Mouse (Mus musculus) MEL (cell line): ENCODE measurements at regions not wholly inside any gene's neighbourhood (a gene's known extent, or its start where the extent isn't known, plus 50 kb on each side); places are given as distances from the start of the nearest gene placed in this dataset.

Source experiments
- DNase-seq: peaks from one replicate; pipeline ENCODE4 v3.0.0; 2011; ENCODE audit warnings: low read depth, low spot score
- H3K27ac ChIP-seq: 2 replicates; pipeline ENCODE4 v1.5.1; 2012; ENCODE audit warnings: low read depth, mild to moderate bottlenecking, control low read depth, low read length, moderate library complexity; ENCODE audit not compliant: control insufficient read depth
- H3K27me3 ChIP-seq, 2 experiments: fragments of 150-350 bp in 1 of 2; sonication (generic) in 1 of 2; 2 replicates each; pipeline ENCODE4 v1.6.1; 2012; ENCODE audit warnings: low read length in 2 of 2, mild to moderate bottlenecking in 2 of 2, improper control_type of control experiment in 1 of 2, moderate library complexity in 1 of 2; ENCODE audit not compliant: insufficient read depth in 2 of 2, control insufficient read depth in 1 of 2
- H3K36me3 ChIP-seq, 2 experiments: 2 replicates each; pipeline ENCODE4 v1.6.1; 2012 to 2014; ENCODE audit warnings: low read length in 2 of 2, improper control_type of control experiment in 1 of 2, inconsistent platforms in 1 of 2, mild to moderate bottlenecking in 1 of 2; ENCODE audit not compliant: insufficient read depth in 2 of 2, control insufficient read depth in 1 of 2
- H3K4me1 ChIP-seq, 2 experiments: fragments of 150-350 bp in 1 of 2; sonication (generic) in 1 of 2; 2 replicates each; pipeline ENCODE4 v1.6.1; 2012; ENCODE audit warnings: low read length in 2 of 2, improper control_type of control experiment in 1 of 2, mild to moderate bottlenecking in 1 of 2; ENCODE audit not compliant: insufficient read depth in 2 of 2, control insufficient read depth in 1 of 2
- H3K4me3 ChIP-seq, 2 experiments: fragments of 150-350 bp in 1 of 2; sonication (generic) in 1 of 2; 2 replicates each; pipeline ENCODE4 v1.5.1; 2012; ENCODE audit warnings: low read depth in 2 of 2, low read length in 2 of 2, mild to moderate bottlenecking in 2 of 2, moderate library complexity in 2 of 2, control low read depth in 1 of 2, improper control_type of control experiment in 1 of 2; ENCODE audit not compliant: control insufficient read depth in 1 of 2, insufficient read depth in 1 of 2
- H3K79me2 ChIP-seq: 2 replicates; pipeline ENCODE4 v1.6.1; 2012; ENCODE audit warnings: mild to moderate bottlenecking, low read length, moderate library complexity; ENCODE audit not compliant: control insufficient read depth, poor library complexity, insufficient read depth
- H3K9ac ChIP-seq: 2 replicates; pipeline ENCODE4 v1.6.1; 2012; ENCODE audit warnings: low read depth, mild to moderate bottlenecking, control low read depth, low read length, moderate library complexity; ENCODE audit not compliant: control insufficient read depth, poor library complexity, severe bottlenecking
- H3K9me3 ChIP-seq: fragments of 150-350 bp; sonication (generic); replicated peaks from 2 replicates; pipeline ENCODE4 v1.6.1; 2012; ENCODE audit warnings: mild to moderate bottlenecking, low read length, improper control_type of control experiment, moderate library complexity; ENCODE audit not compliant: insufficient read depth
- BHLHE40 ChIP-seq: IDR thresholded peaks from 2 replicates; pipeline ENCODE4 v1.6.1; 2012; ENCODE audit warnings: low read depth, mild to moderate bottlenecking, inconsistent platforms, low read length, improper control_type of control experiment, borderline replicate concordance
- CHD1 ChIP-seq: IDR thresholded peaks from 2 replicates; pipeline ENCODE4 v1.6.1; 2012; ENCODE audit warnings: low read depth, mild to moderate bottlenecking, inconsistent platforms, low read length, improper control_type of control experiment
- POLR2AphosphoS5 ChIP-seq: IDR thresholded peaks from 2 replicates; pipeline ENCODE4 v1.6.1; 2012; ENCODE audit warnings: low read depth, borderline replicate concordance, mild to moderate bottlenecking, inconsistent platforms, low read length, moderate library complexity, mixed read lengths
- SMC3 ChIP-seq: IDR thresholded peaks from 2 replicates; pipeline ENCODE4 v1.6.1; 2011; ENCODE audit warnings: low read depth, low read length, improper control_type of control experiment
- TBP ChIP-seq: IDR thresholded peaks from 2 replicates; pipeline ENCODE4 v1.8.0; 2011; ENCODE audit warnings: low read depth, low read length, improper control_type of control experiment
- USF2 ChIP-seq, 2 experiments: IDR thresholded peaks; 2 replicates each; pipeline ENCODE4 v1.6.1; 2011 to 2012; ENCODE audit warnings: improper control_type of control experiment in 2 of 2, low read length in 2 of 2, borderline replicate concordance in 1 of 2, inconsistent platforms in 1 of 2, low read depth in 1 of 2, mild to moderate bottlenecking in 1 of 2; ENCODE audit not compliant: insufficient read depth in 1 of 2

GRCm38 (mm10) chr7:71406283-71406682 is 55.0 kb upstream of the Gm10295 start:
- no peaks in the 10 kb centered on the region for H3K9me3 ChIP-seq
- no peaks in the 10 kb centered on the region for H3K79me2 ChIP-seq
- no peak overlapping the region for H3K4me3 ChIP-seq
- H3K36me3 ChIP-seq, result no peaks in the 10 kb centered on the region
- DNase-seq, result no peak
- no peaks in the 10 kb centered on the region for H3K27me3 ChIP-seq
- H3K9ac ChIP-seq, result no peak overlapping the region
- H3K4me1 ChIP-seq, result no peaks in the 10 kb centered on the region
- TF ChIP-seq TBP (no peak), BHLHE40 (no peak), SMC3 (no peak), POLR2AphosphoS5 (no peak), CHD1 (no peak), USF2 (IDR thresholded peaks at IDR 0.05; ENCODE audit: borderline replicate concordance in 1 of 2, insufficient read depth in 1 of 2, low read depth in 1 of 2, low read length in 2 of 2) (no peak)
- TF ChIP-seq, all 39 proteins: peak for 0
- H3K27ac ChIP-seq, result no peak overlapping the region
